Mouse (Mus musculus): Measurements from ENCODE around the gene Rtn2. TPM values are rescaled to one million over a fixed set of nuclear protein-coding genes. Genes with fewer than 3 reads are reported as not detected.

The Rtn2 gene
- polyA plus RNA-seq, 1 experiment, result 0.29 TPM

DNA sequence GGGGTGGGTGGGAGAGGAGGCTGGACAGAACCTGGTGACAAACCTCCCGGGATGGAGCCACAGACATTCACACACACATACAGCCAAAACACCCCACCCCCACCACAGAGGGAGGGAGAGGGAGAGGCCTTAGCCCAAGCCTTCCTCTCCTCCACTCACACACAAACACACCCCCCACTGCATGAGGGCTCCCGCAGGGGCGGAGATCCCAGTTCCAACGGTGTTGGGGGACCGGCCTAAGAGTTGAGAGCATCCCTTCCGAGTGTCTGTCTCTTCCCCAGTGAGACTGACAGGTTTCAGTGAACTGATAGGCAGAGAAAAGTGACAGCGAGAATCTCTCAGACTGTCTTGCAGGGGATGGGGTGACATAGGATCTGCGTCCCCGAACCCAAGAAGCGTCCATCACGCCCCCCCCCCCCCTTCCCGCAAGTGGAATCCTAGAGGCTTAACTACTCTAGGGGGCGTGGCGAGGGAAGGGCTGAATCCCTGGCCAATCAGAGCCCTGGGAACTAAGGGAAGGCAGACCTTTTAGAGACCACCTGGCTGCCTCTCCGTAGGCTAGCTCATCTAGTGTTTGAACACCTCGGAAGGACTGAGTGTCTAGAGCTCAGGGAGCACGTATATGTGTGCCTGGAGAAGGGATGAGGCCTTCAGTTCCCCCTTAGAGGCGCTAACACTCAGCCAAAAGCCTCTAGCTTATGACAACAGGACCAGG is 25.5 kb downstream of the Rtn2 start:
- Histone ChIP-seq H3K4me1 (ENCODE audit: control insufficient read depth) (peaks cover 40% of the 10 kb centered on the region), H3K27me3 (ENCODE audit: control insufficient read depth) (peaks cover 79% of the 10 kb centered on the region), H3K4me3 (replicated peaks) (peak overlapping the region; percentile 66), H3K9me3 (ENCODE audit: control insufficient read depth, low read length) (peaks cover 3% of the 10 kb centered on the region; the same call in 1 of the 2 replicates), H3K36me3 (ENCODE audit: control insufficient read depth) (no peaks in the 10 kb centered on the region)
- TF ChIP-seq GATA1 (IDR thresholded peaks at IDR 0.05; ENCODE audit: low read length) (no peak), TAL1 (IDR thresholded peaks at IDR 0.05; ENCODE audit: low read length) (no peak)

DNA sequence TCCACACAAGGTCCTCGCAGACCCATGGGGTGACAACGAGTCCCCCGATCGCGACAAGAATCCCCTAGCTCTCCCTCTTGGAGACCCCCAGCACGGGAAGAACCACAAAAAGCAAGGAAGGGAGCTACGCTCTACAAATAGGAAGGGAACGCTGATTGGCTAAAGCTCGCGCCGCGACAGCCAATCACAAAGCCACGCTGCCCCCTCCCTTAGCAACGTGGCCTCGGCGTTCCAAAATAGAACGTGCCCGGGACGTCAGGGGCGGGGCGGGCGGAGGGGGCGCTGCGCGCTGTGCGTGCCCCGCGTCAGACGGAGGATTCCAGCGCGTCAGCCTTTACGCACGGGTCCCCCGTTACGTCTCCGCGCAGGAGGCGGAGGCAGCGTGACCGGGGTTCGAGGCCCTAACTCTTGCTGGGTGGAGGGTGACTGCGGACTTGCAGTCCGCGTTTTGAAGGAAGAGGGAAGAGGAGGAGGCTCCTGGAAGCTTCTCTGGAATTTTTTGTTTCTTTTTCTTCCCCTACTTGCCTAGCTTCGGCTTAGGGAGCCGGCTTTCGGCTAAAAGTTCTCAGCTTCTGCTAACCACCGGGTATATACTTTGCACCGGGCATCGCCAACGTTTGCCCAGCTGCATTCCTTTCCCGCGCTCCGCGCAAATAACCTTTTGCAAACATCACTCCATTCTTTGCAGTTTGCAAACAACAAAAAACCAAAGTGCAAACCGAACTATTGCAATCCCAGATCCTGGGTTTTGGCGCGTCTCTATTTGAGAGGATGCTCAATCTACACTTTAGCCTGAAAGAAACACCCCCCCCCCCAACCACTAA is 26.2 kb downstream of the Rtn2 start:
- no peaks in the 10 kb centered on the region for H3K36me3 ChIP-seq (ENCODE audit: control insufficient read depth)
- peak overlapping the region; percentile 66 for H3K4me3 ChIP-seq (replicated peaks)
- peaks cover 3% of the 10 kb centered on the region; the same call in 1 of the 2 replicates for H3K9me3 ChIP-seq (ENCODE audit: control insufficient read depth, low read length)
- peaks cover 38% of the 10 kb centered on the region for H3K4me1 ChIP-seq (ENCODE audit: control insufficient read depth)
- H3K27me3 ChIP-seq (ENCODE audit: control insufficient read depth), result peaks cover 78% of the 10 kb centered on the region
- no peak for TF ChIP-seq GATA1 (IDR thresholded peaks at IDR 0.05; ENCODE audit: low read length)
- TF ChIP-seq TAL1 (IDR thresholded peaks at IDR 0.05; ENCODE audit: low read length), result no peak

DNA sequence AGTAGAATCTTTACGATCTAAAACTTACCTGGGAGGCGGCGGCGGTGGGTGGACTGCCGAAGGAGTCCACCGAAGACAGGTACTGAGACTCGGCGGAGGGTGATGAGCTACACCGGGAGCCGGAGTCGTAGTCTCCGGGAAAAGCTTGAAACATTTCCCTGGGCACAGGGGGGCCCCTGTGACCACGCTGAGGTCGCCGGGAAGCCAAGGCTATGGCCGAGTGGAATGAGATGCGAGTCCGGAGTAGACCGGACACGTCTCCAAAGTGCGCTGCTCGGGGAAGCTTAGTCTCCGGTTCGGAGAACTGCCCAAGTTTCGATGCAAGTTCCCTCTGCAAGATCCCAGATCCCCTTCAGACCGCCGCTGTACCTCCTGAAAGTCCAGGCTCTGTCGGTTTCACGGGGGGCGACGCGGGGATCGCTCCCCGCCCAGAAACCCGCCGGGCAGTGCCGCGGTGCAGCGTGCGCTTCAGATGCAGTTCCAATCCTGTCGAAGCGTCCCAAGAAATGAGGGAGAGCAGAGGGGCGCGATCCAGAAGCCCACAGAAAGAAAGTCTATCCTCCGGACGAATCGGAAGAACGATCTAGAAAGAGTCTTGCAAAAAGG is 27.0 kb downstream of the Rtn2 start:
- H3K27me3 ChIP-seq (ENCODE audit: control insufficient read depth), result peaks cover 78% of the 10 kb centered on the region
- peaks cover 3% of the 10 kb centered on the region; the same call in 1 of the 2 replicates for H3K9me3 ChIP-seq (ENCODE audit: control insufficient read depth, low read length)
- peaks cover 34% of the 10 kb centered on the region for H3K4me1 ChIP-seq (ENCODE audit: control insufficient read depth)
- TF ChIP-seq GATA1 (IDR thresholded peaks at IDR 0.05; ENCODE audit: low read length), result no peak
- TF ChIP-seq TAL1 (IDR thresholded peaks at IDR 0.05; ENCODE audit: low read length), result no peak
- no peaks in the 10 kb centered on the region for H3K36me3 ChIP-seq (ENCODE audit: control insufficient read depth)
- H3K4me3 ChIP-seq (replicated peaks), result peak overlapping the region; percentile 66

DNA sequence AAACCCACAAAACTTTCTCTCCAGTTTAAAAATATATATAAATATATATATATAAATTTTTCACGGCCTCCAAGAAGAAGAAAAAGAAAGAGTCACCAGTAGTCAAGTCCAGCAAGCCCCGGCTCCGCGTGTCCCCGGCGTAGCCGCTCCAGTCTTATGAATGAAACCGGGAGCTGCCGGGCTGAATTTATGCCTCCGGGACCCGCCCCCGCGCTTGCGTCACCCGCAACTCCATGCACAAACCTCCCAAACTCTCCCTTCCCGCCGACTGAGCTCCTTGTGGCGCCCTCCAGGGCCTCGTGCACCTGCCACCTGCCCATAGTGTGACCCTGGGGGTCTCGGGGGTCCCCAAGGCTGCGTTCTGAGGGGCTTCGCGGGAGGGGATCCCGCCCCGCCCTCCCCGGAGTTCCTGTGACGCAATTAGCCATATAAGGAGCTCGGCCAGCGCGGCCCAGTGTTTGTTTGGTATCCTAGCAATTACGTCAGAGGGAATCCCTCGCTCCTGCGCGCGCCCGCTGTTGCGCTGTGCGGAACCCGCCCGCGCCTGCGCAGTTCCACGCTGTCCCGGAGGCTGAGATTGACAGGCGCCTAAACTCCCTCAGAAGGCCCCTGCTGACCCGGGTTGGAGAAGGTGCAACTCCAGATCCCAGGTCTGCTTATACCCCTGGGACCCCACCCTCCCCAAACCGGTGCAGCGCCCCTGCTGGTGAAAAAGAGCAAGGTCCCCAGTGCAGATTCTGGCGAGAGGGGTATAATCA is 27.6 kb downstream of the Rtn2 start, which contains the start of gene Fosb:
TSS of gene Fosb (minus strand) at position 168 of the 758 bp plus-strand sequence.
- peaks cover 30% of the 10 kb centered on the region for H3K4me1 ChIP-seq (ENCODE audit: control insufficient read depth)
- no peaks in the 10 kb centered on the region for H3K36me3 ChIP-seq (ENCODE audit: control insufficient read depth)
- H3K27me3 ChIP-seq (ENCODE audit: control insufficient read depth), result peaks cover 77% of the 10 kb centered on the region
- H3K4me3 ChIP-seq (replicated peaks), result peak within 1 kb of the TSS; percentile 66
- TF ChIP-seq GATA1 (IDR thresholded peaks at IDR 0.05; ENCODE audit: low read length) (no peak), TAL1 (IDR thresholded peaks at IDR 0.05; ENCODE audit: low read length) (no peak)
- H3K9me3 ChIP-seq (ENCODE audit: control insufficient read depth, low read length), result peaks cover 3% of the 10 kb centered on the region; the same call in 1 of the 2 replicates

DNA sequence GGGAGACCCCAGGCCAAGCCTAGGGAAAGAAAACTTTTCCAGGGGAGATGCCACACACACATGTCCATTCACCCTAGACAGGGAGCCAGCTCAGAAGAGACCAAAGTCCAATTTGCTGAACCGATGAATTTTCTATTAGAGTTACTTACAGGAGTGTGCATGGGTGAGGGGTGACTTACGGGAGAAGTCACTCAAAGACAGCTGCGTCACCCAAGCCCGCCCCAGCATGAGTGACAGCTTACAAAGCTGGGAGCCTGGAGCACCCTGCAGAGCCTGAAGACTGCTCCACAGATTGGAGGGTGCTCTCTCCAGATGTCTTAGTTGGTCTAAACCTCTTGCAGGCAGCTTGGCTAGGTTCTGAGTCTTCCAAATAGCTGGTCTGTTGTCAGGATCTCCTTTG is 29.6 kb downstream of the Rtn2 start:
- TF ChIP-seq GATA1 (IDR thresholded peaks at IDR 0.05; ENCODE audit: low read length) (no peak), TAL1 (IDR thresholded peaks at IDR 0.05; ENCODE audit: low read length) (no peak)
- Histone ChIP-seq H3K9me3 (ENCODE audit: control insufficient read depth, low read length) (no peaks in the 10 kb centered on the region), H3K36me3 (ENCODE audit: control insufficient read depth) (no peaks in the 10 kb centered on the region), H3K4me3 (replicated peaks) (no peak overlapping the region), H3K27me3 (ENCODE audit: control insufficient read depth) (peaks cover 77% of the 10 kb centered on the region), H3K4me1 (ENCODE audit: control insufficient read depth) (peaks cover 30% of the 10 kb centered on the region)

DNA sequence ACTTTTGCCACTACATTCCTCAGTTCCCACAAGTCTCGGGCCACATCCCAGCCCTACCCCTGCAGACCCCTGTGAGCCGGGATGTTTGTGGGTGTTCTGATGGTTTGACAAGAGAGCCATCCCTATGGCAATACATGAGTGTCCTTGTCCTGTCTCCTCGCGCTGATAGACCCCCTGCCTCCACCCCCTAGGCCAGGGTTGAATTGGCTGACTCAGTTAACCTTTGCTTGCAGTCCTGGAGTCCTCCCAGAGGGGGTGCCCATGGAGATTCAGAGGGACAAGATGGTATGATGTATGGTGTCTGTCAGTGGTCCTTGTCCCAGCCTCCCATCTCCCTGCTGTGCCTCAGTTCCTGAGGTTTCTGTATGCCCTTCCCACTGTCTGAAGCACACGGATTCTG is 31.6 kb downstream of the Rtn2 start:
- Histone ChIP-seq H3K9me3 (ENCODE audit: control insufficient read depth, low read length) (no peaks in the 10 kb centered on the region), H3K4me1 (ENCODE audit: control insufficient read depth) (peaks cover 16% of the 10 kb centered on the region), H3K36me3 (ENCODE audit: control insufficient read depth) (no peaks in the 10 kb centered on the region), H3K4me3 (replicated peaks) (no peak overlapping the region), H3K27me3 (ENCODE audit: control insufficient read depth) (peaks cover 80% of the 10 kb centered on the region)
- TF ChIP-seq GATA1 (IDR thresholded peaks at IDR 0.05; ENCODE audit: low read length), result no peak
- TF ChIP-seq TAL1 (IDR thresholded peaks at IDR 0.05; ENCODE audit: low read length), result no peak

DNA sequence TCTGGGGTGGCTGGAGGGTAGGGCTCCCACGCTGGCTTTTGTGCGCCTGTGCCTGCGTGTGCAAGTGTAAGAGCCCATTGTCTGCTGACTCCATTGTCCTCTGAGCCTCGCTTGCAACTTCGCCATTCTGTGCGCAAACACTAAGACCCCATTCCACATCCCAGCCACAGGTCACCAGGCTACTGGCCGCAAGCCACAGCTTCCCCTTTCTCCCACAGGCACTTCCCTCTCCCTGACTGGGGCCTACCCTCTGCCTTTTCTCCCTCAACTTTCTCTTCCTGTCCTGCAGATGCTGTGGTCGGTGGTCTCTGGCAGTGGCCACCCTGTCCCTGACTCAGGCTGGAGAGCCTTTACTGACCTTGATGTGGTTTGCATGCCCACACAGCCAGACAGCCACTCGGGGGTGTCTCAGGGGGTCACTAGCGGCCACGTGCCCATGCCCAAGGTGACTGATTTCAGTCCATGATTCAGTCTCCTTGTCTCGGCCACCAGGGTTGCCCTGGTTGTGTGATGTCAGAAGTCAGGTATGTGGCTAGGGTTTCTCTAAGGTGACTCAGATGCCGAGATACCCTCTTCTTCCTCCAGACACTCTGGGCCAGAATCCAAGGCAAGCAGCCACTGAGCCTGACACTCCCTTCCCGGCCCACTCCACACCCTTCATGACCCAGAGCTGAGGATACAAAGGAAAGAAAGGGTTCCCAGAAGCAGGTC is 34.2 kb downstream of the Rtn2 start:
- H3K36me3 ChIP-seq (ENCODE audit: control insufficient read depth), result no peaks in the 10 kb centered on the region
- TF ChIP-seq GATA1 (IDR thresholded peaks at IDR 0.05; ENCODE audit: low read length) (no peak), TAL1 (IDR thresholded peaks at IDR 0.05; ENCODE audit: low read length) (no peak)
- H3K9me3 ChIP-seq (ENCODE audit: control insufficient read depth, low read length), result no peaks in the 10 kb centered on the region
- H3K4me3 ChIP-seq (replicated peaks), result no peak overlapping the region
- H3K27me3 ChIP-seq (ENCODE audit: control insufficient read depth), result peaks cover 97% of the 10 kb centered on the region
- H3K4me1 ChIP-seq (ENCODE audit: control insufficient read depth), result peaks cover 10% of the 10 kb centered on the region

DNA sequence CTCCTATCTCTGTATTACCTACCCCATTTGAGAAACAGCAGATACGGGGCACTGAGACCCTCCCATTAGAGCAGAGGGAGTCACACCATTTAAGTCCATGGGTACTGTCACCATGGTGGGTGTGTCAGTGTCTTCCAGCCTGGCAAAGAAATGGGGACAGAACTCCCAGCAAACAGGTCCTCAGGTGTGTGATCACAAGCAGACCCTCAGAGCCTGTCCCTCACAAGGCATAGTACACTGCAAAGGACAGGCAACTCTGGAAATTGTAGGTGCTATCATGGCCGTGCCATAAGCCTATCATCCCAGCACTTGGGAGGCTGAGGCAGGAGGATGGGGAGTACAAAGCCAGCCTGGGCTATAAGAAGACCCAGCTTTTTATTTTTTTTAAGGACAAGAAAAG is 35.8 kb downstream of the Rtn2 start:
- Histone ChIP-seq H3K4me3 (replicated peaks) (no peak overlapping the region), H3K9me3 (ENCODE audit: control insufficient read depth, low read length) (no peaks in the 10 kb centered on the region), H3K4me1 (ENCODE audit: control insufficient read depth) (peaks cover 10% of the 10 kb centered on the region), H3K36me3 (ENCODE audit: control insufficient read depth) (no peaks in the 10 kb centered on the region), H3K27me3 (ENCODE audit: control insufficient read depth) (peaks cover 97% of the 10 kb centered on the region)
- TF ChIP-seq GATA1 (IDR thresholded peaks at IDR 0.05; ENCODE audit: low read length) (no peak), TAL1 (IDR thresholded peaks at IDR 0.05; ENCODE audit: low read length) (no peak)

Data from erythroblast, embryonic 14.5 days (primary cell).